Mouse (Mus musculus): ENCODE data around the gene Gulp1. TPM values are rescaled to one million over a fixed set of nuclear protein-coding genes. Genes with fewer than 3 reads are reported as not detected.

The Gulp1 gene
- 1 to 10 TPM in 1 of 2 experiments, under 1 TPM in 1; 0.12 to 6.8 TPM for polyA plus RNA-seq (2012; fragmentation: generic; extraction: Trizol)

GRCm38 (mm10) chr1:44551461-44552370 is at the start of gene Gulp1:
Gene Gulp1, plus strand, starts transcription at chr1:44551511.

Measured in C3H10T1/2 (cell line).